Mouse (Mus musculus) heart, postnatal 0 days (tissue): ENCODE results near the gene Tas2r135. TPM values are rescaled to one million over a fixed set of nuclear protein-coding genes. Genes with fewer than 3 reads are reported as not detected.

ENCODE experiments used
- ATAC-seq: fragments of 200-750 bp; cut with Nextera tagmentation; 2 replicates; pipeline ENCODE4 v1.8.0; 2017; ENCODE audit warnings: low read depth, moderate number of reproducible peaks, moderate library complexity; ENCODE audit not compliant: insufficient read depth
- DNase-seq: peaks from one replicate; pipeline ENCODE4 v3.0.0-alpha.2; 2016; ENCODE audit warnings: low spot score
- H3K27ac ChIP-seq: fragments of 300-500 bp; sonication (generic); 2 replicates; pipeline ENCODE4 v1.5.1; 2014; ENCODE audit warnings: low read depth, mild to moderate bottlenecking
- H3K27me3 ChIP-seq: fragments of 300-500 bp; sonication (generic); 2 replicates; pipeline ENCODE4 v1.6.1; 2014; ENCODE audit warnings: low read length, mixed read lengths; ENCODE audit not compliant: control insufficient read depth, insufficient read depth
- H3K36me3 ChIP-seq: fragments of 300-500 bp; sonication (generic); replicated peaks from 2 replicates; pipeline ENCODE4 v1.6.1; 2014; ENCODE audit warnings: low read length, mixed read lengths; ENCODE audit not compliant: control insufficient read depth, insufficient read depth
- H3K4me1 ChIP-seq: fragments of 300-500 bp; sonication (generic); 2 replicates; pipeline ENCODE4 v1.6.1; 2014; ENCODE audit warnings: antibody characterized with exemption; ENCODE audit not compliant: control insufficient read depth, insufficient read depth
- H3K4me2 ChIP-seq: fragments of 300-500 bp; sonication (generic); 2 replicates; pipeline ENCODE4 v1.6.1; 2014; ENCODE audit warnings: low read depth, mild to moderate bottlenecking, low read length, moderate library complexity
- H3K4me3 ChIP-seq: fragments of 300-500 bp; sonication (generic); 2 replicates; pipeline ENCODE4 v1.5.1; 2014; ENCODE audit warnings: low read depth, low read length
- H3K9ac ChIP-seq: fragments of 300-500 bp; sonication (generic); replicated peaks from 2 replicates; pipeline ENCODE4 v1.6.1; 2014; ENCODE audit warnings: low read depth, low read length, mixed read lengths
- H3K9me3 ChIP-seq: fragments of 300-500 bp; sonication (generic); replicated peaks from 2 replicates; pipeline ENCODE4 v1.6.1; 2016; ENCODE audit warnings: low read length; ENCODE audit not compliant: control insufficient read depth
- CTCF ChIP-seq: IDR thresholded peaks from 2 replicates; pipeline ENCODE4 v1.5.1; 2016; ENCODE audit warnings: antibody characterized with exemption, control low read depth, low read depth
- EP300 ChIP-seq: IDR thresholded peaks from 2 replicates; pipeline ENCODE4 v1.6.1; 2016; ENCODE audit warnings: antibody characterized with exemption, low read depth
- WGBS: fragments of 180-500 bp; shearing (Covaris S2); extraction: QIAGEN DNeasy Blood & Tissue Kit; methylation state at CpG from one replicate; pipeline ENCODE4 v1.1.7; 2014; 5-methylcytosine and 5-hydroxymethylcytosine counted together
- polyA plus RNA-seq: library from polyadenylated mRNA; unstranded; fragments of >200 nt; fragmentation: Nextera tagmentation; extraction: Ambion mirVana; gene quantifications from 2 replicates; pipeline ENCODE4 v1.2.1, GENCODE M21; 2015
- total RNA-seq: library from RNA; depleted of rRNA; stranded (reverse); fragments of >200 nt; gene quantifications from 2 replicates; pipeline ENCODE4 v1.2.3, GENCODE M21; 2014; ENCODE audit warnings: low replicate concordance

Tas2r135 gene
- total and polyA plus RNA-seq, 2 experiments from 2014 or later, result not detected

DNA sequence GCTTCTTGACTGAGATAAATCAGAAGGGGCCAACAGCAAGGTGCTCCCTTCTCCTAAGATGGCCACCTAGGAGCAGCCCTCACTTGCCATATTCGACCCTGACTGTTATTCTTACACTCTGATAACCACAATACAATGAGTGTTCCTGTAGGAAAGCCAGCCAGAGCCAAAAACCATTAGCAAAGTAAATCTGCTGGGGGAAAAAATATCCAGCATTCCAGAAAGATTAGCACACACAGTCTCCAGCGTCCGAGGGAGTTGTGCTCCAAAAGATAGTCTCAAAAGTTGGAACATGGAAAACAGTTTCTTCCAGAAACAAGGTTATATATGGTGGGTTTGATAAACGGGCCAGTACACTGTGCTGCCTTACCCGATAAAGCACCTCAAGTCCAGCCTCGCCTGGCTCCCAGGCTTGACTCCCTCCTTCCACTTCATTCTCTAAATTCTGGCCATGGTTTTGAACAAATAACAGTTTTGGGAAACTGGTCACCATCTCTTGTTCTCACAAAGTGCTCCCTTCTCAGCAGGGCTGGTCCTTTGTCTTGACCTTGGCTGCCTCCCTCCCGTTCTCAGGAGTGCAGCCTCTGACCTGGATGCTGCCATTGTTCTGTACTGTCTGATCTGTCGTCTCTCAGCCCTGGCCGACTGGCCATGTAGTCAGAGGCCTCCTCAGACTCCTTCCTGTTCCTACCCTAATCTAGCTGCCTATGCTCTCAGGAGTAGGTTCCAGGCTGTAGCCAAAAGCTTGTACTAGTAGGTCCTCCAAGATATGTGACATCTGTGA is 45.7 kb upstream of the Tas2r135 start:
- peak; percentile 39 for ATAC-seq
- WGBS, result 25% methylated on average over 9 of the region's 9 CpGs
- Histone ChIP-seq H3K4me2 (no peak overlapping the region), H3K36me3 (peaks cover 70% of the 10 kb centered on the region), H3K4me1 (peaks cover 60% of the 10 kb centered on the region), H3K4me3 (no peak overlapping the region), H3K9me3 (no peaks in the 10 kb centered on the region), H3K27me3 (no peaks in the 10 kb centered on the region), H3K27ac (peak overlapping the region; percentile 73), H3K9ac (no peak overlapping the region)
- peak; percentile 70 for DNase-seq
- TF ChIP-seq EP300, result no peak
- no peak for TF ChIP-seq CTCF

- no peak overlapping the region for H3K4me2 ChIP-seq
- no peak overlapping the region for H3K4me3 ChIP-seq
- H3K9ac ChIP-seq, result no peak overlapping the region
- DNase-seq, result no peak
- H3K36me3 ChIP-seq, result peaks cover 62% of the 10 kb centered on the region
- peaks cover 52% of the 10 kb centered on the region for H3K4me1 ChIP-seq
- peak overlapping the region; percentile 73 for H3K27ac ChIP-seq
- TF ChIP-seq CTCF (no peak), EP300 (no peak)
- no peaks in the 10 kb centered on the region for H3K27me3 ChIP-seq
- ATAC-seq, result no peak
- H3K9me3 ChIP-seq, result no peaks in the 10 kb centered on the region
- 75% methylated on average over 6 of the region's 6 CpGs for WGBS
These were observed 44.9 kb upstream of the Tas2r135 start for GRCm38 (mm10) chr6:42360231-42360840.

GRCm38 (mm10) chr6:42361041-42361895 is 44.0 kb upstream of the Tas2r135 start:
- Histone ChIP-seq H3K4me1 (peaks cover 47% of the 10 kb centered on the region), H3K27me3 (no peaks in the 10 kb centered on the region), H3K36me3 (peaks cover 53% of the 10 kb centered on the region), H3K4me2 (no peak overlapping the region), H3K9ac (no peak overlapping the region), H3K27ac (peak overlapping the region; percentile 39; the same call in 1 of the 2 replicates), H3K9me3 (no peaks in the 10 kb centered on the region), H3K4me3 (no peak overlapping the region)
- DNase-seq, result no peak
- TF ChIP-seq EP300 (no peak), CTCF (no peak)
- no peak for ATAC-seq
- WGBS, result 80% methylated on average over 13 of the region's 13 CpGs

- peak overlapping the region; percentile 39 for H3K27ac ChIP-seq
- TF ChIP-seq EP300 (no peak), CTCF (no peak)
- no peaks in the 10 kb centered on the region for H3K27me3 ChIP-seq
- no peak for DNase-seq
- H3K4me3 ChIP-seq, result no peak overlapping the region
- no peak overlapping the region for H3K9ac ChIP-seq
- peaks cover 45% of the 10 kb centered on the region for H3K36me3 ChIP-seq
- H3K9me3 ChIP-seq, result no peaks in the 10 kb centered on the region
- H3K4me2 ChIP-seq, result no peak overlapping the region
- peaks cover 44% of the 10 kb centered on the region for H3K4me1 ChIP-seq
- whole genome bisulfite sequencing, result 31% methylated on average over 1 of the region's 1 CpGs
- ATAC-seq, result 0 out of 2 replicates have a peak, but pooled peaks have one; percentile 2
These were observed 43.2 kb upstream of the Tas2r135 start for GRCm38 (mm10) chr6:42362074-42362473.

- no peak overlapping the region for H3K4me2 ChIP-seq
- H3K9ac ChIP-seq, result no peak overlapping the region
- H3K4me1 ChIP-seq, result peaks cover 44% of the 10 kb centered on the region
- H3K36me3 ChIP-seq, result peaks cover 41% of the 10 kb centered on the region
- TF ChIP-seq CTCF (no peak), EP300 (no peak)
- H3K27me3 ChIP-seq, result no peaks in the 10 kb centered on the region
- 89% methylated on average over 1 of the region's 1 CpGs for WGBS
- DNase-seq, result no peak
- peak overlapping the region; percentile 39 for H3K27ac ChIP-seq
- 0 out of 2 replicates have a peak, but pooled peaks have one; percentile 2 for ATAC-seq
- H3K9me3 ChIP-seq, result no peaks in the 10 kb centered on the region
- no peak overlapping the region for H3K4me3 ChIP-seq
These were observed 42.7 kb upstream of the Tas2r135 start for GRCm38 (mm10) chr6:42362497-42362896.
